Comparison of ENCODE assay signal across 11 mouse cellular contexts in genomic region chr1:88698131-88698530, GRCm38 (mm10). TPM values are rescaled to one million over a fixed set of nuclear protein-coding genes. Genes with fewer than 3 reads are reported as not detected.
DNase-seq lines count a peak whose midpoint lies in the region; ATAC-seq lines count a peak whose summit lies in the region.
"Had no signal": no experiment of that assay in that cellular context is flagged by ENCODE, and none has a peak within 500 bp of the region (broad histone marks: within the 10 kb centered on the region; RNA-seq: fewer than 3 reads in every experiment).

No protein-coding gene starts in this region.

- DNase-seq in CD4-positive, CD25-positive, alpha-beta regulatory T cell, adult 2 months (ENCODE audit: low read depth, low spot score), result peak; percentile 26
- DNase-seq in lung, postnatal 10 days, result no peak
- DNase-seq in ovary, adult 18-20 months (ENCODE audit: low spot score), result no peak
- no peak for DNase-seq in gastrocnemius, postnatal 10 days
- DNase-seq: cerebellum, adult 11-12 months; kidney, adult 8-10 months; thymus, postnatal 14 days had no signal

- H3K4me3 ChIP-seq in lung, embryonic 15.5 days, result peak overlapping the region; percentile 84
- peak overlapping the region; percentile 85 for H3K4me3 ChIP-seq in hindbrain, embryonic 15.5 days
- peak overlapping the region; percentile 92 for H3K4me3 ChIP-seq in neural tube, embryonic 15.5 days (replicated peaks)

- peak overlapping the region; percentile 77 for H3K4me2 ChIP-seq in lung, embryonic 15.5 days
- peak overlapping the region; percentile 87 for H3K4me2 ChIP-seq in hindbrain, embryonic 15.5 days
- peak overlapping the region; percentile 67 for H3K4me2 ChIP-seq in neural tube, embryonic 15.5 days

- 74% methylated on average over 6 of the region's 6 CpGs for WGBS in lung, embryonic 15.5 days
- 75% methylated on average over 6 of the region's 6 CpGs for WGBS in hindbrain, embryonic 15.5 days
- WGBS in neural tube, embryonic 15.5 days, result 77% methylated on average over 6 of the region's 6 CpGs

- H3K36me3 ChIP-seq in lung, embryonic 15.5 days, result peaks cover 2% of the 10 kb centered on the region; the same call in 1 of the 2 replicates
- peaks cover 12% of the 10 kb centered on the region for H3K36me3 ChIP-seq in hindbrain, embryonic 15.5 days
- H3K36me3 ChIP-seq in neural tube, embryonic 15.5 days, result peaks cover 6% of the 10 kb centered on the region; the same call in 1 of the 2 replicates

- H3K9ac ChIP-seq in lung, embryonic 15.5 days, result peak overlapping the region; percentile 13; the same call in 1 of the 2 replicates
- H3K9ac ChIP-seq in hindbrain, embryonic 15.5 days, result peak overlapping the region; percentile 95
- H3K9ac ChIP-seq in neural tube, embryonic 15.5 days (replicated peaks), result peak overlapping the region; percentile 99; the same call in 1 of the 2 replicates

- no peak overlapping the region; the same call in 1 of the 2 replicates for H3K27ac ChIP-seq in lung, embryonic 15.5 days
- 0 out of 2 replicates have a peak overlapping the region, but pooled peaks have one; percentile 40 for H3K27ac ChIP-seq in hindbrain, embryonic 15.5 days (replicated peaks)
- H3K27ac ChIP-seq in neural tube, embryonic 15.5 days (replicated peaks), result no peak overlapping the region

- H3K27me3 ChIP-seq in lung, embryonic 15.5 days, result no peaks in the 10 kb centered on the region
- no peaks in the 10 kb centered on the region for H3K27me3 ChIP-seq in hindbrain, embryonic 15.5 days
- no peaks in the 10 kb centered on the region for H3K27me3 ChIP-seq in neural tube, embryonic 15.5 days (replicated peaks)

- no peaks in the 10 kb centered on the region for H3K9me3 ChIP-seq in lung, embryonic 15.5 days
- H3K9me3 ChIP-seq in hindbrain, embryonic 15.5 days, result no peaks in the 10 kb centered on the region
- no peaks in the 10 kb centered on the region for H3K9me3 ChIP-seq in neural tube, embryonic 15.5 days (replicated peaks)

- no peak for ATAC-seq in CD4-positive, CD25-positive, alpha-beta regulatory T cell, adult 4 months
- ATAC-seq in lung, embryonic 15.5 days (ENCODE audit: borderline replicate concordance, extremely low read depth, low FRiP score, low TSS enrichment), result no peak
- ATAC-seq in hindbrain, embryonic 15.5 days (ENCODE audit: low FRiP score, low read depth), result no peak
- ATAC-seq in neural tube, embryonic 15.5 days (ENCODE audit: low FRiP score), result no peak

- peaks cover 13% of the 10 kb centered on the region for H3K4me1 ChIP-seq in lung, embryonic 15.5 days
- H3K4me1 ChIP-seq in hindbrain, embryonic 15.5 days (replicated peaks), result peaks cover 27% of the 10 kb centered on the region
- H3K4me1 ChIP-seq in neural tube, embryonic 15.5 days, result peaks cover 31% of the 10 kb centered on the region

RNA-seq across cellular contexts. Expression of gene Arl4c, which starts 3.9 kb away (rescaled TPM):
- polyA plus RNA-seq in CD4-positive, CD25-positive, alpha-beta regulatory T cell, adult 4 months (2017; shearing (Covaris generic)), result 10 to 100 TPM; 16.0 to 19.4 TPM
- 21.7 and 23.3 TPM in 2 replicates for polyA plus RNA-seq in lung, embryonic 15.5 days (2015; fragmentation: Nextera tagmentation; extraction: Ambion mirVana)
- 43.6 and 45.3 TPM in 2 replicates for polyA plus RNA-seq in hindbrain, embryonic 15.5 days (2015; fragmentation: Nextera tagmentation; extraction: Ambion mirVana)
- 38.1 and 43.5 TPM in 2 replicates for polyA plus RNA-seq in neural tube, embryonic 15.5 days (2015; fragmentation: Nextera tagmentation; extraction: Ambion mirVana)
- total RNA-seq in gastrocnemius, postnatal 10 days (2021), result 1 to 10 TPM; 4.4 to 6.3 TPM

Comparison
In these comparisons a context has a peak if more than half of its experiments do, and no peak if none do; other contexts are left out.
1. H3K9ac ChIP-seq: peak in every context shown above with its lines; median percentile 99 in neural tube, embryonic 15.5 days; 95 in hindbrain, embryonic 15.5 days; 13 in lung, embryonic 15.5 days.